Mouse (Mus musculus) central nervous system, embryonic 14 days (tissue): Measurements from ENCODE around the gene Stat2. TPM values are rescaled to one million over a fixed set of nuclear protein-coding genes. Genes with fewer than 3 reads are reported as not detected.

ENCODE experiments used
- polyA plus RNA-seq: library from polyadenylated mRNA; depleted of rRNA; stranded (reverse); fragments of >200 nt; gene quantifications from 2 replicates; pipeline ENCODE4 v1.2.3, GENCODE M21; 2012; rRNA removed

The Stat2 gene
- 30.6 and 34.3 TPM in 2 replicates for polyA plus RNA-seq

GRCm38 (mm10) chr10:128270287-128270841 lies at the start of gene Stat2:
Stat2 (plus strand) TSS chr10:128270559.

GRCm38 (mm10) chr10:128225538-128225937 lies 44.8 kb upstream of the Stat2 start, which contains the start of gene Mip:
Mip (plus strand) TSS chr10:128225838.

GRCm38 (mm10) chr10:128231697-128232419 lies 38.5 kb upstream of the Stat2 start, which contains the start of gene Timeless:
Timeless (plus strand) TSS chr10:128232065.

GRCm38 (mm10) chr10:128253677-128254255 lies 16.6 kb upstream of the Stat2 start, which contains the start of gene Apon:
Apon (plus strand) TSS chr10:128254096.

DNA sequence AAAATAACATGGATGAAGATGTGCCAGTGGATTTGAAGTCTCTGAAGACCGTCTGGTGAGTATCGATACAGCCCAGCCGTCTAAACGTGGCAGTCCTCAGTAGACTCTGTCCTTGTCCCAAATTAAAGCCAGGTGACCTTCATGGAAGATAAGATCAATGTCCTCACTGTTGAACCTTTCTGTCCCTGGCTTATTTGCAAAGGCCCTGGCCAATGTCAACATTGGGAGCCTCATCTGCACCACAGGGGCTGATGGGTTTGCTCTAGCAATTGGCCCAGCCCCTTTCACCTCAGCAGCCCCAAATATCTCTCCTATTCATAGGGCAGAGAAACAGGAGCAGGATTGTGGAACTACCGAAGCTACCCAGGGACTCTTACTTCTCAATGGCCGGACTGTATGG lies 2.0 kb upstream of the Stat2 start, which contains the start of gene Apof:
Gene Apof (plus strand): TSS at position 301 of the 400 bp plus-strand sequence.

GRCm38 (mm10) chr10:128298702-128299171 lies 28.4 kb downstream of the Stat2 start, which contains the start of gene Il23a:
Il23a (minus strand) TSS chr10:128298752.

GRCm38 (mm10) chr10:128303126-128304021 lies 33.0 kb downstream of the Stat2 start, which contains the start of gene Pan2:
Pan2 (plus strand) TSS chr10:128303335.

DNA sequence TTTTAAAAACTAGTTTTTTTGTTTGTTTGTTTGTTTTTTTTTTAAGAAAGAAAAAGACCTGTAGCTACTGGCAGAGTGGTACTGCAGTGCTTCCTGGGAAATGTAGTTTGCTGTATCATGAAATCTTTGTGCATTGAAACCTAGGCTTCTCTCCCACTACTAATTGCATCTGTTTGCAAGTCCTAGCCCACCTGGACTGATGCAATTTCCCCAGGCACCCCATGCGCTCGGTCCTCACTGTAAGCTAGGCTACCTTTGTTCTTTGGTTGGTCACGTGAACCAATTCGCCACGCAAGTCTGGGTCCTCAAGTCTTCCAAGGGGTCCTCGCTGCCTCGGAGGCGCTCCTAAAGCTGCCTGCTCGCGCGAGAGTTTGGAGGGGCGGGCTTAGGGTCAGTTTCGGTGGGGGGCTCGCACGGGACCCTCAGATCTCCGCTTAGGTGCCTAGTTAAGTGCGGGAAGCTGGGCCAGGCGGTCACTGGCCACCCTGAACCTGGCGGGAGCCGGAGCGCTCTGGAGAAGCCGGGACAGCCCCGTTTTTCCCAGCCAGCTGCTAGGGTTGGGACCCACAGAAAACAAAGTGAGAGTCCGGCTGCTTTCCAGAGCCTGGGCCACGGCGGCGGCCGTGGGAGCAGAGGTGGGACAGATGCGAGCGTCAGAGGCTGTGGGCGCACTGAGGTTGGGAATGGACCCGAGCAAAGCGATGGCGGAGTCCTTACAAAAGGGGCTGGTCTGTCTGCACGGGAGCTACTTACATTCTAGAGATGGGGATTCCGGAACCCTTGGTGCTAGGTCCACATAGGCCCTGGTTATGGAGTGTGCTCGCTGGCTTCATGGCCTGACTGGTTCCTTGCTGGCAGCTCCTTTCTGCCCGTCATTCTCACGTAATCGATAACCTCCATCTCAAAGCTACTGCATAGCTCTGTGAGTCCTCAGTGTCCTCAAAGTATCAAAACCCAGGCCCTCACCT lies 52.1 kb downstream of the Stat2 start, which contains the start of gene Cnpy2:
Gene Cnpy2 (plus strand): TSS at position 319 of the 968 bp plus-strand sequence.

DNA sequence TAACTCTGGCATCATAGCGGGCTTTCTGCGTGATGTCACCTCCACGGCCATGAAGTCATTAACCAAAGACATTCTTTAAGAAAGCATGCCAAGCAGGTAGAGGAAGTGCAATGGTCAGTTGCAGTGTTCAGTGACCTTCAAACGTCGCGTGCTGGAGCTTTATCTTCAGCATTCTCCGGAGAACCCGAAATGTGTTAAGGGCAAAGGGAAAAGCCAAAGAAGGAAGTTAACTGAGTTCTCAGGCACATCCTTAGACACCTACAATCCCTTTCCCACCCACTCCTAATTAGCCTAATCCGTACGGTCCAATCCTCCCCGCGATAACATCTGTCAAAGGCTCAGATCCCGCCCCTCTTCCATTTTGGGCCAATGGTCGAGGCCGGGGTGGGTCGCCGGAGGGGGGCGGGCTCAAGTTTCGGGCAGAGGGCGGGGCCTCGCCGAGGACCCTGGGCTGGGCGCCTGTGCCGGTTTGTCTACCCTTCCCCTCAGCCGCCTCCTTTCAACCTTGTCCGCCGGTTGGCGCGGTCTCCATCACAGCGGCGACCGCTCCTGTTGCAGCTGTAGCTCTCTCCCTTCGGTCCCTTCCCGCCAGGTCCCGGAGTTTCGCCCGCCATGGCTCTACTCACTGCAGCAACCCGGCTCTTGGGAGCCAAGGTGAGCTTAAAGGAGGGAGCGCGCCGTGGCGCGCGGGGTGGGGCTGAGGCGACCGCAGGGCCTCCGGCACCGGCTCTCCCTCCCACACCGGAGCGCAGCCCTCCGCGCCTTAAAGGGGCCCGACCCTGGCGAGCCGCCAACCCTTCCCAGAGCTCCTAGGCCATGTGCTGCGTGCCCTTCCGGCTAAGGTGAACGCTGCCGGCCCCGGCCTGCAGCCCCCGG lies 67.2 kb downstream of the Stat2 start, which contains the start of gene Cs:
Gene Cs (plus strand): TSS at position 429 of the 876 bp plus-strand sequence.

Other genes starting within 250 kb of the Stat2 start
- gene Naca, start 235.0 kb upstream of the Stat2 start, polyA plus RNA-seq: 532 and 550 TPM in 2 replicates
- 77.7 and 83.0 TPM in 2 replicates for gene Ptges3, start 211.6 kb upstream of the Stat2 start, polyA plus RNA-seq
- 1,340 and 1,417 TPM in 2 replicates for gene Atp5b, start 187.3 kb upstream of the Stat2 start, polyA plus RNA-seq
- 34.0 and 36.0 TPM in 2 replicates for gene Baz2a, start 179.0 kb upstream of the Stat2 start, polyA plus RNA-seq
- gene Rbms2, start 90.3 kb upstream of the Stat2 start, polyA plus RNA-seq: 28.0 and 39.8 TPM in 2 replicates
- gene Gls2, start 76.1 kb upstream of the Stat2 start, polyA plus RNA-seq: 3.6 and 4.0 TPM in 2 replicates
- gene Spryd4, start 58.8 kb upstream of the Stat2 start, polyA plus RNA-seq: 13.6 and 15.5 TPM in 2 replicates
- 0.23 and 0.26 TPM in 2 replicates for gene Mip, start 44.7 kb upstream of the Stat2 start, polyA plus RNA-seq
- gene Timeless, start 38.5 kb upstream of the Stat2 start, polyA plus RNA-seq: 18.3 and 20.5 TPM in 2 replicates
- gene Apon, start 16.5 kb upstream of the Stat2 start, polyA plus RNA-seq: 0.38 and 0.45 TPM in 2 replicates
- gene Apof, start 1.9 kb upstream of the Stat2 start, polyA plus RNA-seq: not detected in 2 replicates
- gene Il23a, start 28.2 kb downstream of the Stat2 start, polyA plus RNA-seq: 0.10 and 0.14 TPM in 2 replicates
- 44.2 and 45.9 TPM in 2 replicates for gene Pan2, start 32.8 kb downstream of the Stat2 start, polyA plus RNA-seq
- 110 and 127 TPM in 2 replicates for gene Cnpy2, start 51.9 kb downstream of the Stat2 start, polyA plus RNA-seq
- gene Cs, start 67.2 kb downstream of the Stat2 start, polyA plus RNA-seq: 172 and 176 TPM in 2 replicates
- gene Coq10a, start 98.4 kb downstream of the Stat2 start, polyA plus RNA-seq: 77.1 and 77.4 TPM in 2 replicates
- 47.3 and 49.7 TPM in 2 replicates for gene Ankrd52, start 106.6 kb downstream of the Stat2 start, polyA plus RNA-seq
- 0.10 and 0.28 TPM in 2 replicates for gene Slc39a5, start 130.7 kb downstream of the Stat2 start, polyA plus RNA-seq
- gene Nabp2, start 140.9 kb downstream of the Stat2 start, polyA plus RNA-seq: 94.8 and 115 TPM in 2 replicates
- 62.8 and 67.8 TPM in 2 replicates for gene Rnf41, start 141.1 kb downstream of the Stat2 start, polyA plus RNA-seq
- 361 and 409 TPM in 2 replicates for gene Smarcc2, start 188.7 kb downstream of the Stat2 start, polyA plus RNA-seq
- 1,386 and 1,494 TPM in 2 replicates for gene Myl6, start 223.6 kb downstream of the Stat2 start, polyA plus RNA-seq
- gene Myl6b, start 228.1 kb downstream of the Stat2 start, polyA plus RNA-seq: 30.5 and 38.6 TPM in 2 replicates